Mouse (Mus musculus) midbrain, embryonic 16.5 days (tissue): ENCODE data around the gene Olfr690. TPM values are rescaled to one million over a fixed set of nuclear protein-coding genes. Genes with fewer than 3 reads are reported as not detected.

ENCODE experiments used
- polyA plus RNA-seq: library from polyadenylated mRNA; unstranded; fragments of >200 nt; fragmentation: Nextera tagmentation; extraction: Ambion mirVana; gene quantifications from 2 replicates; pipeline ENCODE4 v1.2.1, GENCODE M21; 2015

Olfr690 gene
- polyA plus RNA-seq, 1 experiment from 2014 or later = not detected

Other genes starting within 250 kb of the Olfr690 start
- gene Olfr680-ps1, start 241.3 kb downstream of the Olfr690 start, polyA plus RNA-seq = not detected in 2 replicates
- gene Olfr681, start 217.3 kb downstream of the Olfr690 start, polyA plus RNA-seq = not detected in 2 replicates
- not detected in 2 replicates for gene Olfr683, start 187.1 kb downstream of the Olfr690 start, polyA plus RNA-seq
- not detected in 2 replicates for gene Olfr684, start 170.5 kb downstream of the Olfr690 start, polyA plus RNA-seq
- not detected in 2 replicates for gene Olfr685, start 148.1 kb downstream of the Olfr690 start, polyA plus RNA-seq
- gene Olfr686, start 126.6 kb downstream of the Olfr690 start, polyA plus RNA-seq = not detected in 2 replicates
- not detected in 2 replicates for gene Olfr688, start 46.0 kb downstream of the Olfr690 start, polyA plus RNA-seq
- 0.19 TPM in 1 of 2 replicates, not detected in the other for gene Olfr689, start 22.9 kb downstream of the Olfr690 start, polyA plus RNA-seq
- gene Olfr691, start 8.2 kb upstream of the Olfr690 start, polyA plus RNA-seq = 0.19 and 0.21 TPM in 2 replicates
- not detected in 2 replicates for gene Olfr692, start 34.1 kb upstream of the Olfr690 start, polyA plus RNA-seq
- gene Gm5901, start 40.9 kb upstream of the Olfr690 start, polyA plus RNA-seq = not detected in 2 replicates
- gene Fam160a2, start 66.0 kb upstream of the Olfr690 start, polyA plus RNA-seq = 43.7 and 50.8 TPM in 2 replicates
- 0.14 and 0.25 TPM in 2 replicates for gene Cnga4, start 70.5 kb upstream of the Olfr690 start, polyA plus RNA-seq
- 6.2 and 8.5 TPM in 2 replicates for gene Cckbr, start 91.6 kb upstream of the Olfr690 start, polyA plus RNA-seq
- 28.6 and 31.0 TPM in 2 replicates for gene Cavin3, start 148.2 kb upstream of the Olfr690 start, polyA plus RNA-seq
- 95.2 and 104 TPM in 2 replicates for gene Smpd1, start 220.3 kb upstream of the Olfr690 start, polyA plus RNA-seq
- gene Apbb1, start 247.5 kb upstream of the Olfr690 start, polyA plus RNA-seq = 333 and 360 TPM in 2 replicates